Mouse (Mus musculus) gastrocnemius, adult 2 months (tissue): ENCODE measurements around the gene Krt88. TPM values are rescaled to one million over a fixed set of nuclear protein-coding genes. Genes with fewer than 3 reads are reported as not detected.

Experiments
- DNase-seq: peaks from one replicate; pipeline ENCODE4 v3.0.0; 2022
- H3K27ac ChIP-seq: fragments of 200-600 bp; 2 replicates; pipeline ENCODE4 v1.8.1; 2022; ENCODE audit warnings: mild to moderate bottlenecking
- H3K4me3 ChIP-seq: fragments of 200-600 bp; 2 replicates; pipeline ENCODE4 v1.8.1; 2022; ENCODE audit warnings: mild to moderate bottlenecking, moderate library complexity
- CTCF ChIP-seq: fragments of 200-600 bp; IDR thresholded peaks from 2 replicates; pipeline ENCODE4 v1.8.1; 2022; ENCODE audit warnings: antibody characterized with exemption, mild to moderate bottlenecking, moderate library complexity
- intact Hi-C: fragments of 180-260 bp; cut with DNase I; formaldehyde crosslinking; loops from one replicate; pipeline ENCODE4 v1.15.1; 2025
- total RNA-seq, 2 experiments: library from RNA; stranded (reverse); gene quantifications; 2 replicates each; pipeline ENCODE4 v1.2.3; 2021

Krt88 gene
- total RNA-seq, 2 experiments from 2014 or later = not detected

GRCm38 (mm10) chr15:101453093-101453736 lies 5.7 kb downstream of the Krt88 start:
- TF ChIP-seq CTCF = peak; percentile 83
- no peak overlapping the region for H3K4me3 ChIP-seq
- intact Hi-C loops = loop anchor here (5.0 kb wide), 1 partner anchor 111 kb away; no protein-coding TSS in a partner anchor
- peak; percentile 85 for DNase-seq
- H3K27ac ChIP-seq = no peak overlapping the region

GRCm38 (mm10) chr15:101454774-101455173 lies 7.2 kb downstream of the Krt88 start:
- intact Hi-C loops = loop anchor here (5.0 kb wide), 1 partner anchor 112 kb away; no protein-coding TSS in a partner anchor
- DNase-seq = no peak
- no peak overlapping the region for H3K4me3 ChIP-seq
- no peak for TF ChIP-seq CTCF
- no peak overlapping the region for H3K27ac ChIP-seq

GRCm38 (mm10) chr15:101455292-101455691 lies 7.7 kb downstream of the Krt88 start:
- no peak for DNase-seq
- TF ChIP-seq CTCF = no peak
- intact Hi-C loops = no loop called here
- Histone ChIP-seq H3K4me3 (no peak overlapping the region), H3K27ac (no peak overlapping the region)

GRCm38 (mm10) chr15:101455891-101456290 lies 8.3 kb downstream of the Krt88 start:
- Histone ChIP-seq H3K4me3 (no peak overlapping the region), H3K27ac (no peak overlapping the region)
- no peak for TF ChIP-seq CTCF
- intact Hi-C loops = no loop called here
- DNase-seq = no peak

- TF ChIP-seq CTCF = no peak
- no peak overlapping the region for H3K4me3 ChIP-seq
- no peak overlapping the region for H3K27ac ChIP-seq
- intact Hi-C loops = no loop called here
- DNase-seq = peak; percentile 48
These were observed 10.9 kb downstream of the Krt88 start for GRCm38 (mm10) chr15:101458361-101458930.

GRCm38 (mm10) chr15:101459283-101459682 lies 11.7 kb downstream of the Krt88 start:
- Histone ChIP-seq H3K27ac (no peak overlapping the region), H3K4me3 (no peak overlapping the region)
- intact Hi-C loops = no loop called here
- no peak for TF ChIP-seq CTCF
- DNase-seq = no peak

DNA sequence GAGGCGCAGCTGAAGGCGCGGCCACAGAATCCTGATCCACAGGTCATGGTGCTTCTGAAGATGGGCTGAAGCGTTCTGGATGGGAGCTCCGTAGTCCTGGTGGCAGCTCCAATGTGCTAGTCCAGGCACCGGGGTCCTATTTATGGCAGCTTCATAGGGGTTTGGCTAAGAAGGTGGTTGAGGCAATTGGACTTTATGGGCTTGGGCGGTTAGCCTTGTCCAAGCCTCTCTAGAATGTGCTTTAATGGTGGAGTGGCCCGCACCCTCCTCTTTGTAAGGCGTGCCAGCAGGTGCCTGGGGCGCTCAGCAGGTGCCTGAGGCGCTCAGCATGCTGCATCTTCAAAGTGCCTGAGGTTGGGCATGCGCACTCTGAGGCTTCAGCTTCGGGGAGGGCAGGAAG lies 16.1 kb downstream of the Krt88 start, which contains the start of gene Krt81:
TSS of gene Krt81 (minus strand) at position 101 of the 400 bp plus-strand sequence.
- no peak within 1 kb of the TSS for H3K4me3 ChIP-seq
- intact Hi-C loops = no loop called here
- no peak within 1 kb of the TSS for H3K27ac ChIP-seq
- no peak for DNase-seq
- no peak for TF ChIP-seq CTCF

DNA sequence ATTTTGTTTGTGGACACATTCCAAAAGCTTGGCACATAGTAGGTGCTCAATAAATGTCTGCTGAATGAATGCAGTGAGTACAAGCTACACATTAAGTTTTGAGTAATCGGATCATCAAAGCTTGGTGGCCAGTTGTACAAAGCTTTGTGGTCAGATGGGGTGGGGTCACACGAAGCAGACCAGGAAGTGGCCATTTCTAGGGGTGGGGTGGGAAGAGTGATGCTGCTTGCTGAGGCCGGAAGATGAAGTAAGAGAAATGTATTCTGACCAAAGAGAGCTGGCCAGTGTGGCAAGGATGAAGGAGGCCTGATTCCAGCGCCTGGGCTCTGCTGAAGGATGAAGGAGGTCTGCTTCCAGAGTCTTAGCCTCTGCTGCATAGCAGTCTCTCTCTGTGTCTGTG lies 21.5 kb downstream of the Krt88 start:
- no peak for DNase-seq
- no peak for TF ChIP-seq CTCF
- no peak overlapping the region for H3K4me3 ChIP-seq
- intact Hi-C loops = no loop called here
- H3K27ac ChIP-seq = no peak overlapping the region

- no peak for DNase-seq
- Histone ChIP-seq H3K27ac (no peak within 1 kb of the TSS), H3K4me3 (no peak within 1 kb of the TSS)
- TF ChIP-seq CTCF = no peak
- intact Hi-C loops = no loop called here
These were observed 25.5 kb downstream of the Krt88 start, which contains the start of gene Krt86 for GRCm38 (mm10) chr15:101472952-101473528. TSS of gene Krt86 (plus strand) at chr15:101473478.

- H3K4me3 ChIP-seq = peak overlapping the region; percentile 56
- no peak overlapping the region for H3K27ac ChIP-seq
- intact Hi-C loops = no loop called here
- peak; percentile 62 for DNase-seq
- peak; percentile 61 for TF ChIP-seq CTCF
These were observed 31.6 kb downstream of the Krt88 start for GRCm38 (mm10) chr15:101479007-101479665.

- H3K4me3 ChIP-seq = peak overlapping the region; percentile 56
- TF ChIP-seq CTCF = no peak
- intact Hi-C loops = no loop called here
These were observed 32.1 kb downstream of the Krt88 start for GRCm38 (mm10) chr15:101479666-101480060.

DNA sequence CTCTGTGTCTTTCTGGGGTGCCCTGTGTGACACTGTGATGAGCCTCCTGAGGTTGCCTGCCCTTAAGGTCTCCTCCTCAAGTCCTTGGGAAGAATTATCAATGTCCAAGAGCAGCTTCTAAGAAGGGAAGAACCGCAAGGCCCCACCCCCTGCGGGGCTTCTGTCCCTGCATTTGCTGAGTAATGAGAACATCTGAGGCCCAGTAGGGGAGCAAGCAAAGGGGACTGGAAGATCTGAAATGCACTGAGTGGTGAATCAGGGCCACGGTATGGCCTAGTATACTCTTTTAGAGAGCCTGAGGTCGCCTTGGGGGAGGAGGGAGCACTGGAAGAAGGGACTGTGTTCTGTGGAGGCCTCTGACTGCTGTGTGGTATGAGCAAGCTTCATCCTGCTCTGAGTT lies 34.5 kb downstream of the Krt88 start:
- no peak overlapping the region for H3K27ac ChIP-seq
- H3K4me3 ChIP-seq = no peak overlapping the region
- no peak for DNase-seq
- no peak for TF ChIP-seq CTCF
- intact Hi-C loops = no loop called here

More at GRCm38 (mm10) chr15:101479666-101480060, 32.1 kb downstream of the Krt88 start:
- no peak overlapping the region for H3K27ac ChIP-seq
- no peak for DNase-seq

DNA sequence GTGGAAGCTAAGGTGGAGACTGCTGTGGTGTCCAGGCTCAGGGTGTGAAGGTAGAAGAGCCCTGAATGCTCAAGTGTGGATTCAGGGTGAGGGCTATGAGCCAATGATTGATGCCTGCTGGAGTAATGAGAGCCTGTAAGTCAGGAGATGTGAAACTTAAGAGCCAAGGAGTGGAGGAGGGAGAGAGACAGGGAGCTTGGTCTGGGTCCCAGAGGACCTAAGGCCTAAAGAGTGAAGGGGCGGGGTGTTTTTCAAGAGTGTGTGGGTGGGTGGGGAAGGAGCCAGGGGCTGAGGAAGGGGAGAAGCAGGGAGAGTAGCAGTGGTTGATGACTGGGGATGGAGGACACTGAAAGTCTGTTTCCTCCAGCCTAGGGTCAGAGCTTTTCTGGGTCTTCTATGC lies 36.1 kb downstream of the Krt88 start:
- TF ChIP-seq CTCF = no peak
- no peak overlapping the region for H3K4me3 ChIP-seq
- intact Hi-C loops = no loop called here
- no peak for DNase-seq
- no peak overlapping the region for H3K27ac ChIP-seq
